Mouse (Mus musculus) brain, embryonic 14.5 days (tissue): ENCODE results near the gene Med13.

Experiments used
- CTCF ChIP-seq: fragments of 200-500 bp; IDR thresholded peaks from 2 replicates; pipeline ENCODE4 v1.5.1; 2012; ENCODE audit warnings: inconsistent platforms, mild to moderate bottlenecking, moderate library complexity, borderline replicate concordance; ENCODE audit not compliant: insufficient read depth, insufficient read length; ENCODE audit errors: extremely low read depth
- POLR2A ChIP-seq: fragments of 200-500 bp; IDR thresholded peaks from 2 replicates; pipeline ENCODE4 v1.6.1; 2012; ENCODE audit warnings: mild to moderate bottlenecking, inconsistent platforms, borderline replicate concordance; ENCODE audit not compliant: poor library complexity, insufficient read depth, insufficient read length, severe bottlenecking; ENCODE audit errors: extremely low read depth

DNA sequence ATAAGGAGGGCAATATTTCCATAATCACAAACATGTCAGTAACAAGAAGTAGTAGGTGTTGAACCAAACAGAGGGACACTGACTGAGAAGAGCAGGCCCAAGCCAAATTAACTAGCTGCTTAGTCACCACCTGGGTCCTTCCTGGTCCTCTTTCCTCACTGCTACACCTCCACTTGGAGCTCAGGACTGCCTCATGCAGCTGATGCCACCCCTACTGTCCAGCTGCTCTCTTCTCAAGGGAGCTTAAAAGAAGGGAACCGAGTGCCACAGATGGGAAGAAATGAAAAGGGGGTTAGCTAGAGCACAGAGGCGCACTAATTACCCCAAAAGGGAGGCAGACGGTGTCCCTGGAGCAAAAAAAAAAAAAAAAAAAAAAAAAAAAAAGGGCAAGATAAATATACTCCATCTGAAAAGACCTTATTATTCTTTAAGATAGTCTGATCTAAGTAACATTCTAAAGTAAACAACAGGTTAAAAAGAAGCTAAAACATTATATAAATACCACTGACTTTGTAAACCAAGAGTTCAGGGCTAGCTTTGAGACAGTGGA, 5.6 kb downstream of the Med13 start:
- TF ChIP-seq CTCF (no peak), POLR2A (no peak)
